Mouse (Mus musculus) heart, postnatal 4 days (tissue): ENCODE data around the gene Zfp62. TPM values are rescaled to one million over a fixed set of nuclear protein-coding genes. Genes with fewer than 3 reads are reported as not detected.
"Not testable (repeated sequence)": the region's sequence is repeated elsewhere in the genome, so short reads cannot be mapped to it uniquely, and the experiment has no call there.

Source experiments
- DNase-seq: peaks from one replicate; pipeline ENCODE4 v3.0.0; 2021
- total RNA-seq, 2 experiments: library from RNA; stranded (reverse); gene quantifications; 2 replicates each; pipeline ENCODE4 v1.2.3; 2021

Zfp62 gene
- 10 to 100 TPM; 37.2 to 37.7 TPM for total RNA-seq

- peak; percentile 94 for DNase-seq
Measured at GRCm38 (mm10) chr11:49203129-49203768, at the start of gene Zfp62. TSS of gene Zfp62 (plus strand) at chr11:49203292.

GRCm38 (mm10) chr11:49154077-49154476 is 49.0 kb upstream of the Zfp62 start, which contains the start of gene Olfr1394:
TSS of gene Olfr1394 (plus strand) at chr11:49154377.
- no peak for DNase-seq

- no peak for DNase-seq
Measured at GRCm38 (mm10) chr11:49156821-49157814, 46.0 kb upstream of the Zfp62 start.

GRCm38 (mm10) chr11:49168839-49169611 is 34.1 kb upstream of the Zfp62 start:
- DNase-seq, result no peak

- no peak for DNase-seq
Measured at GRCm38 (mm10) chr11:49170576-49170975, 32.5 kb upstream of the Zfp62 start.

- DNase-seq, result no peak
Measured at GRCm38 (mm10) chr11:49175345-49175744, 27.7 kb upstream of the Zfp62 start.

GRCm38 (mm10) chr11:49176047-49176779 is 26.9 kb upstream of the Zfp62 start:
- not testable (repeated sequence) for DNase-seq

GRCm38 (mm10) chr11:49183172-49183571 is 19.9 kb upstream of the Zfp62 start:
- no peak for DNase-seq

- no peak for DNase-seq
Measured at GRCm38 (mm10) chr11:49186452-49186851, 16.6 kb upstream of the Zfp62 start.

GRCm38 (mm10) chr11:49186955-49187488 is 16.1 kb upstream of the Zfp62 start, which contains the start of gene Btnl9:
TSS of gene Btnl9 (minus strand) at chr11:49187159.
- no peak for DNase-seq

- DNase-seq, result no peak
Measured at GRCm38 (mm10) chr11:49187701-49188100, 15.4 kb upstream of the Zfp62 start.

GRCm38 (mm10) chr11:49189737-49190136 is 13.4 kb upstream of the Zfp62 start:
- DNase-seq, result peak; percentile 79

- no peak for DNase-seq
Measured at GRCm38 (mm10) chr11:49191083-49191482, 12.0 kb upstream of the Zfp62 start.

GRCm38 (mm10) chr11:49194771-49195170 is 8.3 kb upstream of the Zfp62 start:
- DNase-seq, result not testable (repeated sequence)

- DNase-seq, result peak; percentile 21
Measured at GRCm38 (mm10) chr11:49195819-49196322, 7.2 kb upstream of the Zfp62 start.

GRCm38 (mm10) chr11:49200666-49201065 is 2.4 kb upstream of the Zfp62 start:
- DNase-seq, result no peak

GRCm38 (mm10) chr11:49201142-49201541 is 1.9 kb upstream of the Zfp62 start:
- DNase-seq, result no peak

GRCm38 (mm10) chr11:49202071-49202470 is 1.0 kb upstream of the Zfp62 start:
- no peak for DNase-seq

- DNase-seq, result peak; percentile 32
Measured at GRCm38 (mm10) chr11:49202523-49203061, 500 bp upstream of the Zfp62 start.

- peak; percentile 37 for DNase-seq
Measured at GRCm38 (mm10) chr11:49203771-49204497, 842 bp downstream of the Zfp62 start.
